Mouse (Mus musculus): ENCODE data around the gene Nrd1. TPM values are rescaled to one million over a fixed set of nuclear protein-coding genes. Genes with fewer than 3 reads are reported as not detected.
A peak's percentile ranks its signal among the peaks of the same experiment; 100 is the strongest.

The Nrd1 gene
- polyA plus RNA-seq, 1 experiment from 2014 or later: 19.6 TPM

DNA sequence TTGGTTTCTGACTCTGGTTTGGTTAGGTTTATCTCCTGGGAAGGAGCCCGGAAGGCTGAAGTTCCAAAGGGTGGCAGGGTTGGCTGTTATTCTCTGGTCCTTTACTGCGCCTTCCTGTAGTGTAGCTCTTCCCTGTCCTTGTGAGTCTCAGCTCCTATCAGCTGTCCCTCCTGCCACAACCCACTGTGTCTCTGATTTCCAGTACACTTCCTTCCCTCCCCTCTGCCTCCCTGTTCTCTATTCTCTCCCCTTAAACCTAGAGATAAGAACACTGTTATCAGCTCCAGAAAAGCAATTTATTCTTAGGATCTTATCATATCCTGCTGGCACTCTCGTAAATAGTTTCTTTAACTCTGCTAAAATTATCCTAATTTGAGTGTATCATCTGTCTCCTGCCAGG lies 30.9 kb upstream of the Nrd1 start:
- H3K4me2 ChIP-seq (ENCODE audit: low read depth, low read length): no peak overlapping the region
- H3K9ac ChIP-seq (replicated peaks): no peak overlapping the region
- H3K36me3 ChIP-seq (replicated peaks; ENCODE audit: insufficient read depth, low read length): no peaks in the 10 kb centered on the region
- no peak overlapping the region for H3K27ac ChIP-seq (ENCODE audit: low read depth)
- no peak for TF ChIP-seq CTCF (IDR thresholded peaks at IDR 0.05; ENCODE audit: low read depth)
- TF ChIP-seq EP300 (IDR thresholded peaks at IDR 0.05; ENCODE audit: low read depth): 0 out of 2 replicates have a peak, but pooled peaks have one; percentile 10
- no peak for ATAC-seq
- H3K27me3 ChIP-seq (ENCODE audit: insufficient read depth, low read length): no peaks in the 10 kb centered on the region
- no peaks in the 10 kb centered on the region for H3K9me3 ChIP-seq (ENCODE audit: low read length)
- H3K4me1 ChIP-seq (ENCODE audit: insufficient read depth): no peaks in the 10 kb centered on the region
- no peak overlapping the region for H3K4me3 ChIP-seq (ENCODE audit: low read depth, low read length)
- DNase-seq: no peak
- WGBS (ENCODE audit: insufficient replicate concordance): 30% methylated on average over 3 of the region's 3 CpGs

DNA sequence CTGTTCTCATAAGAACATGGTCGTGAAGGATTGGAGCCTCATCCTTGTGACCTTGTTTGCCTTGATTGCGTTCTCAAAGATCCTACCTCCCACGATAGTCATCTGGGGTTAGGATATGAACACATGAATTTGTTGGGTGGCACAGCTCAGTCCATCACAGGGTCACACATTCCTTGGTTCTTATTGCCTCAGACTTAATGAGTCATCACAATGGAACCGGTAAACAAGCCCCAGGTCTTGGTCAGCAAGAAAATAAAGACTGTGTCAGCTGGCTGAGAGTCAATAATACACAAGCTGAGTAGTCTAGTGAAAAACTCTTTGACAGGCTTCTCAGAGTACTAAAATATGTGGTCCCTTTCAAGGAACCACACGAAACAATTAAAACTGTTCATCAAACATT lies 29.4 kb upstream of the Nrd1 start:
- DNase-seq (no peak), ATAC-seq (no peak)
- H3K36me3 ChIP-seq (replicated peaks; ENCODE audit: insufficient read depth, low read length): no peaks in the 10 kb centered on the region
- no peak for TF ChIP-seq EP300 (IDR thresholded peaks at IDR 0.05; ENCODE audit: low read depth)
- TF ChIP-seq CTCF (IDR thresholded peaks at IDR 0.05; ENCODE audit: low read depth): no peak
- WGBS (ENCODE audit: insufficient replicate concordance): 67% methylated on average over 5 of the region's 5 CpGs
- H3K4me3 ChIP-seq (ENCODE audit: low read depth, low read length): no peak overlapping the region
- H3K4me2 ChIP-seq (ENCODE audit: low read depth, low read length): no peak overlapping the region
- no peak overlapping the region for H3K27ac ChIP-seq (ENCODE audit: low read depth)
- 0 out of 2 replicates have a peak, but pooled peaks cover under 1% of the 10 kb centered on the region for H3K27me3 ChIP-seq (ENCODE audit: insufficient read depth, low read length)
- no peaks in the 10 kb centered on the region for H3K4me1 ChIP-seq (ENCODE audit: insufficient read depth)
- no peaks in the 10 kb centered on the region for H3K9me3 ChIP-seq (ENCODE audit: low read length)
- no peak overlapping the region for H3K9ac ChIP-seq (replicated peaks)

DNA sequence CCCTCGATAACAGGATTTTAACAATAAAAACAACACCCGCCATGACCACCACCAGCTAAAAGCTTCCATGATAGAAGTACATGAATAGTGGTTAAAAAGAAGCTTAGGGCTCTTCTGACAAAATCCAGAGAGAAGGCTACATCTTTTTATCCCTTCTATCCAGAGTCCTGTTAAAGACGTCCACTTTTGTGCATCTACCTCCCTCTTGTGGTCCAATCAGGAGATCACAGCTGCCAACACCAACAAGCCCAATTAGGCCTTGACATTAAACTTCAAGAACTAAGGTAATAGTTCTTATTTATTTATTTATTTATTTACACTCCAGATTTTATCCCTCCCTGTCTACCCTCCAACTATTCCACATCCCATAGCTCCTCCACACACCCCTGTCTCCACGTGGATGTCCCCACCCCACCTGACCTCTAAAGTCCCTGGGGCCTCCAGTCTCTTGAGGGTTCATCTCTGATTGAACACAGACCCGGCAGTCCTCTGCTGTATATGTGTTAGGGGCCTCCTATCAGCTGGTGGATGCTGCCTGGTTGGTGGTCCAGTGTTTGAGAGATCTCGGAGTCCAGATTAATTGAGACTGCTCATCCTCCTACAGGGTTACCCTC lies 23.9 kb upstream of the Nrd1 start:
- ATAC-seq (0 out of 2 replicates have a peak, but pooled peaks have one; percentile 44), DNase-seq (peak; percentile 49)
- H3K27me3 ChIP-seq (ENCODE audit: insufficient read depth, low read length): 0 out of 2 replicates have a peak, but pooled peaks cover 3% of the 10 kb centered on the region
- TF ChIP-seq EP300 (IDR thresholded peaks at IDR 0.05; ENCODE audit: low read depth): no peak
- TF ChIP-seq CTCF (IDR thresholded peaks at IDR 0.05; ENCODE audit: low read depth): peak; percentile 89
- 42% methylated on average over 6 of the region's 6 CpGs for WGBS (ENCODE audit: insufficient replicate concordance)
- no peak overlapping the region for H3K4me2 ChIP-seq (ENCODE audit: low read depth, low read length)
- H3K4me3 ChIP-seq (ENCODE audit: low read depth, low read length): no peak overlapping the region
- no peaks in the 10 kb centered on the region for H3K4me1 ChIP-seq (ENCODE audit: insufficient read depth)
- no peaks in the 10 kb centered on the region for H3K9me3 ChIP-seq (ENCODE audit: low read length)
- no peak overlapping the region for H3K27ac ChIP-seq (ENCODE audit: low read depth)
- H3K36me3 ChIP-seq (replicated peaks; ENCODE audit: insufficient read depth, low read length): no peaks in the 10 kb centered on the region
- no peak overlapping the region for H3K9ac ChIP-seq (replicated peaks)

DNA sequence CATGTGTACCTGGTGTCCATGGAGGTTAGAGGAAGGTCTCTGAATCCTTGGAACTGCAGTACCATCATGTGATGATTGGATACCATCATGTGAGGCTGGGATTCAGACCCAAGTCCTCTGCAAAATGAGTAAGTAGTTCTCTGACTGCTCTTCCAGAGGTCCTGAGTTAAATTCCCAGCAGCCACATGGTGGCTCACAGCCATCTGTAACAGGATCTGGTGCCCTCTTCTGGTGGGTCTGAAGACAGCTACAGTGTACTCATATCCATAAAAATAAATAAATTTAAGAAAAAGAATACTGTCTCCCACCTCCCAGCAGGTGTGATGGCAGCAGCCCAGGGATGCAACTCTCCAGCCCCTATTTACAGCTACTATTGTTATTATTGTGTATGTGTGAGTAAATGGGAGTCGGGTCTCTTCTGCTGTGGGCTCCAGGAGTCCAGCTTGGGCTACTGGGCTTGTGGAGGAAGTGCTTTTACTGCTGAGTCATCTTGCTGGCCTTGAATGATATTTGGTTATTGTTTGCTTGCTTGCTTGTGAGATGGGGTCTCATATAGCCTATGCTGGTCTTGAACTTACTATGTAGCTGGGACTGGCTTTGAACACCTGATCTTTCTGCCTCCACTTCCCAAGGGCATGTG lies 13.5 kb upstream of the Nrd1 start:
- WGBS (ENCODE audit: insufficient replicate concordance): 63% methylated on average over 1 of the region's 1 CpGs
- Histone ChIP-seq H3K9me3 (ENCODE audit: low read length) (no peaks in the 10 kb centered on the region), H3K27me3 (ENCODE audit: insufficient read depth, low read length) (no peaks in the 10 kb centered on the region), H3K27ac (ENCODE audit: low read depth) (no peak overlapping the region), H3K9ac (replicated peaks) (no peak overlapping the region), H3K4me2 (ENCODE audit: low read depth, low read length) (no peak overlapping the region), H3K4me3 (ENCODE audit: low read depth, low read length) (no peak overlapping the region), H3K4me1 (ENCODE audit: insufficient read depth) (peaks cover 9% of the 10 kb centered on the region), H3K36me3 (replicated peaks; ENCODE audit: insufficient read depth, low read length) (no peaks in the 10 kb centered on the region)
- peak; percentile 33 for TF ChIP-seq CTCF (IDR thresholded peaks at IDR 0.05; ENCODE audit: low read depth)
- no peak for TF ChIP-seq EP300 (IDR thresholded peaks at IDR 0.05; ENCODE audit: low read depth)
- ATAC-seq: no peak
- no peak for DNase-seq

DNA sequence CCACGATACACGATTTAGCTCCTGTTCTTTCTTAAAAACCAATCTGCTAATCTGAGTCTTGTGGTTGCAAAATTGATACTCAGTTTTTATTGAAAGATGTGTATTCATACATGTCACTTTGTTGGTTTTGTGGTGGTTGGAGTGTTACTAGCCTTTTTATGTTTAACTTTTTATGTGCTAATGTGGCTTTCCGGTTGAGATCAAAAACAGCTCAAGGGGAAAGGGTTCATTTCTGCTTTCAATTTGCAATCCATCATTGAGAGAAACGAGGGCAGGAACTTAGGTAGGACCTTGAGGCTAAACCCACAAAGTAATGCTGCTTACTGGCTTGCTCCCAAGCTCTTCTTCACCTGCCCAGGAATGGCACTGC lies 13.0 kb upstream of the Nrd1 start:
- Histone ChIP-seq H3K27ac (ENCODE audit: low read depth) (no peak overlapping the region), H3K9me3 (ENCODE audit: low read length) (no peaks in the 10 kb centered on the region), H3K4me1 (ENCODE audit: insufficient read depth) (peaks cover 9% of the 10 kb centered on the region), H3K4me3 (ENCODE audit: low read depth, low read length) (no peak overlapping the region), H3K36me3 (replicated peaks; ENCODE audit: insufficient read depth, low read length) (no peaks in the 10 kb centered on the region), H3K4me2 (ENCODE audit: low read depth, low read length) (no peak overlapping the region), H3K9ac (replicated peaks) (no peak overlapping the region), H3K27me3 (ENCODE audit: insufficient read depth, low read length) (no peaks in the 10 kb centered on the region)
- TF ChIP-seq CTCF (IDR thresholded peaks at IDR 0.05; ENCODE audit: low read depth) (no peak), EP300 (IDR thresholded peaks at IDR 0.05; ENCODE audit: low read depth) (no peak)
- DNase-seq (no peak), ATAC-seq (no peak)
- WGBS (ENCODE audit: insufficient replicate concordance): 68% methylated on average over 4 of the region's 4 CpGs

DNA sequence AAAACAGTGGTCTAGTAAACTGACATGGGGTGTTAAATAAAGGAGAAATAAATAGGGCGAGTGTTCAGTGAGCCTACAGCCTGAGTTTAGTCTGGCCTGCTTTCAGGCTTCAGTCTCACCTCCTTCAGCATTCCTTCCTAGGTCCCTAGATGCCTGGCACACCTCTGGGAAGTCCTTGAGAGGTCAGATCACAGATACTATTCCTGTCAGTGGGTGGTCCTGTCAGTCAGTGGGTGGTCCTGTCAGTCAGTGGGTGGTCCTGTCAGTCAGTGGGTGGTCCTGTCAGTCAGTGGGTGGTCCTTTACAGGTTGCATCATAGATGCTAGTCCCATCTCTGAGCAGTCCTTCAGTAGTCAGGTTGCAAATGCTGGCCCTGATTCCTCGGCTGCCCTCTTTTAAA lies 11.0 kb upstream of the Nrd1 start:
- Histone ChIP-seq H3K4me1 (ENCODE audit: insufficient read depth) (peaks cover 9% of the 10 kb centered on the region), H3K9ac (replicated peaks) (no peak overlapping the region), H3K4me3 (ENCODE audit: low read depth, low read length) (no peak overlapping the region), H3K27ac (ENCODE audit: low read depth) (no peak overlapping the region), H3K4me2 (ENCODE audit: low read depth, low read length) (no peak overlapping the region), H3K36me3 (replicated peaks; ENCODE audit: insufficient read depth, low read length) (no peaks in the 10 kb centered on the region), H3K27me3 (ENCODE audit: insufficient read depth, low read length) (no peaks in the 10 kb centered on the region), H3K9me3 (ENCODE audit: low read length) (no peaks in the 10 kb centered on the region)
- DNase-seq: no peak
- no peak for TF ChIP-seq CTCF (IDR thresholded peaks at IDR 0.05; ENCODE audit: low read depth)
- TF ChIP-seq EP300 (IDR thresholded peaks at IDR 0.05; ENCODE audit: low read depth): no peak
- no peak for ATAC-seq
- 79% methylated on average over 2 of the region's 2 CpGs for WGBS (ENCODE audit: insufficient replicate concordance)
